Mouse (Mus musculus) G1E (cell line): ENCODE measurements around the gene Mep1a.

Experiments used
- CTCF ChIP-seq: IDR thresholded peaks from 2 replicates; pipeline ENCODE4 v1.5.1; 2012; ENCODE audit warnings: low read depth, low read length, inconsistent platforms, mixed read lengths
- GATA1 ChIP-seq: IDR thresholded peaks from 2 replicates; pipeline ENCODE4 v1.6.1; 2012; ENCODE audit warnings: borderline replicate concordance, low read length, inconsistent platforms, mixed read lengths
- POLR2AphosphoS5 ChIP-seq: IDR thresholded peaks from 2 replicates; pipeline ENCODE4 v1.6.1; 2012; ENCODE audit warnings: low read depth, low read length, inconsistent platforms; ENCODE audit not compliant: insufficient replicate concordance
- TAL1 ChIP-seq: conservative IDR thresholded peaks from 2 replicates; pipeline ENCODE4 v1.6.1; 2012; ENCODE audit warnings: low read depth, low read length, inconsistent platforms, mixed read lengths

GRCm38 (mm10) chr17:43495502-43495901, 7.1 kb downstream of the Mep1a start:
- TF ChIP-seq TAL1 = no peak
- TF ChIP-seq CTCF = no peak
- no peak for TF ChIP-seq GATA1
- TF ChIP-seq POLR2AphosphoS5 = no peak
